Mouse (Mus musculus): ENCODE measurements around the gene Ipo8.

- TF ChIP-seq CTCF (IDR thresholded peaks at IDR 0.05; ENCODE audit: control insufficient read depth, insufficient read depth, insufficient replicate concordance, low read depth, low read length), result no peak
- TF ChIP-seq POLR2A (IDR thresholded peaks at IDR 0.05; ENCODE audit: control insufficient read depth, low read depth, low read length), result no peak
Observed at GRCm38 (mm10) chr6:148750183-148750582, 81.1 kb downstream of the Ipo8 start.

Data from testis, adult 2 months (tissue).